Mouse (Mus musculus): ENCODE results near the gene Ccr4. TPM values are rescaled to one million over a fixed set of nuclear protein-coding genes. Genes with fewer than 3 reads are reported as not detected.
"Not testable (repeated sequence)": the region's sequence is repeated elsewhere in the genome, so short reads cannot be mapped to it uniquely, and the experiment has no call there.

Ccr4 gene
- total RNA-seq, 2 experiments from 2014 or later, result 0.07 TPM; not detected in 1

- ATAC-seq (ENCODE audit: poor library complexity, severe bottlenecking), result no peak
These were observed 20.4 kb upstream of the Ccr4 start for GRCm38 (mm10) chr9:114525073-114525633.

GRCm38 (mm10) chr9:114522501-114522900 is 17.8 kb upstream of the Ccr4 start:
- ATAC-seq (ENCODE audit: poor library complexity, severe bottlenecking), result no peak

- ATAC-seq (ENCODE audit: poor library complexity, severe bottlenecking), result no peak
These were observed 17.3 kb upstream of the Ccr4 start for GRCm38 (mm10) chr9:114522041-114522440.

DNA sequence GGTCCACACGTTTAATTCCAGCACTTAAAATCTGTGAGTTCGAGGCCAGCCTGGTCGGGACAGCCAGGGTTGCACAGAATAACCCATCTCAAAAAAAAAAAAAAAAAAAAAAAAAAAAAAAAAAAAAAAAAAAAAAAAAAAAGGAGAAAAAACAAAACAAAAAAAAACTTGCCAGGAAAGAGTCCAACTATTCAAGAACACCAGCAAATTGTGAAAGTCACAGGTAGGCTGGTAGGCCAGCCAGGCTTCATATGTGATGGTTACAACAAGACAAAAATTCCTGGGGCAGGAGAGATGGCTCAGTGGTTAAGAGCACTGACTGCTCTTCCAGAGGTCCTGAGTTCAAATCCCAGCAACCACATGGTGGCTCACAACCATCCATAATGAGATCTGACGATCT is 15.8 kb upstream of the Ccr4 start:
- ATAC-seq (ENCODE audit: poor library complexity, severe bottlenecking), result not testable (repeated sequence)

GRCm38 (mm10) chr9:114518812-114519477 is 14.2 kb upstream of the Ccr4 start:
- no peak for ATAC-seq (ENCODE audit: poor library complexity, severe bottlenecking)

GRCm38 (mm10) chr9:114517924-114518497 is 13.3 kb upstream of the Ccr4 start:
- ATAC-seq (ENCODE audit: poor library complexity, severe bottlenecking), result no peak

DNA sequence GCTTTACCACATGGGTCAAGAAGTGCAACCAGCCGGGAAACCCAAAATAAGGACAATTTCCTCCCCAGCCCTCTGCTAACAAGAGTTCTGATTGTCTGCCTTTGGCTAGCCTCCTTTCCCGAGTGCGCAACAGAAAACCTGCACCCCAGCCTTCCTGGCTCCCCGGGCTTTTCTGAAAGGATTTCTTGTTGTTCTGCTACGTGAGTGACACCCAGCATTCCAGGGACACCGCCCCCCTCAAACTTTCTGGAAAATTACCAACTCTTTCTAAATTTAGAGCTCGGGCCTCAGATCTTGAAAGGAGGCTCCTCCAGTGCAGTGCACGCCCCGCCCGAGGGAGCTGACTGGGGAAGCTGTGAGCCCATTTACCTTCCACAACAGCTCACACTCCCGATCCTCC is 10.6 kb upstream of the Ccr4 start, which contains the start of gene C130032M10Rik:
TSS of gene C130032M10Rik (plus strand) at position 334 of the 400 bp plus-strand sequence.
- no peak for ATAC-seq (ENCODE audit: poor library complexity, severe bottlenecking)

- ATAC-seq (ENCODE audit: poor library complexity, severe bottlenecking), result no peak
These were observed 8.1 kb upstream of the Ccr4 start for GRCm38 (mm10) chr9:114512831-114513230.

GRCm38 (mm10) chr9:114509785-114510184 is 5.1 kb upstream of the Ccr4 start:
- peak; percentile 44 for ATAC-seq (ENCODE audit: poor library complexity, severe bottlenecking)

GRCm38 (mm10) chr9:114507421-114507820 is 2.7 kb upstream of the Ccr4 start:
- peak; percentile 76 for ATAC-seq (ENCODE audit: poor library complexity, severe bottlenecking)

DNA sequence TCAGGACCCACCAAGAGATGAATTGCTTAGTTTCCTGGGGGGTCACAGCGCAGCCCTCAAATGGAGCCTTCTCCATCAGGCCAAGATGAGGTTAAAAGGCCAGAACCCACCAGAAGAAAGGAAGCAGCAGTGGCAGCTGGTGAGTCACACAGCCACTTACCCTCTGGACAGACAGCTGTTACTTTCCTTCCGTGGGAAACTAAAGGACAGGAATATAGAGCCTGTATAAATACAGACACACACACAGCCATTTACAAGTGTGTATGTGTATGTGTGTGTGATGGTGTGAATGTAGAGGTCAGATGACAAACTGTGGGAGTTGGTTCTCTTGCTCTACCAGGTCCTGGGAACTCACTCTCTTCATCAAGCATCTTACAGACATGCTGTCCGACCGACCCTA is 1.8 kb upstream of the Ccr4 start:
- ATAC-seq (ENCODE audit: poor library complexity, severe bottlenecking), result no peak

GRCm38 (mm10) chr9:114502711-114503427 is 1.8 kb downstream of the Ccr4 start:
- no peak for ATAC-seq (ENCODE audit: poor library complexity, severe bottlenecking)

- ATAC-seq (ENCODE audit: poor library complexity, severe bottlenecking), result no peak
These were observed 2.8 kb downstream of the Ccr4 start for GRCm38 (mm10) chr9:114501913-114502312.

DNA sequence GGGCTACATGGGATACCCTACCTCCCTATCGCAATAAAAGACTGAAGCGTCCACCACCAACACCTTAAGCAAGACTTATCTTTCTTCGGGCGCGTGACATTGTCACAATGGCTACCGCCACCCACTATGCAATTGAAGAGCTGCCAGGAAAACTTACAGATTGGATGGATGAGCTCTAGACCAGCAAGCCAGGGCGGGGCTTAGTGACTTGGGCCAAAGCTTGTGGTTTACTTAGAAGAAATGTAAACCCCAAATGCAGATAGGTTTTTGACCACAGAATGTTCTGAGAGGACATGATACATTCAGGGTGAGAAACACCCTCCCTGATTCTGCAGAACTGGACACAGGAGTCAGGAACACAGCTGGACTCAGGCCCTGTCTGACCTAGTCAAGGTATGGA is 3.6 kb downstream of the Ccr4 start:
- ATAC-seq (ENCODE audit: poor library complexity, severe bottlenecking), result peak; percentile 52

- ATAC-seq (ENCODE audit: poor library complexity, severe bottlenecking), result peak; percentile 45
These were observed 4.8 kb downstream of the Ccr4 start for GRCm38 (mm10) chr9:114499783-114500515.

DNA sequence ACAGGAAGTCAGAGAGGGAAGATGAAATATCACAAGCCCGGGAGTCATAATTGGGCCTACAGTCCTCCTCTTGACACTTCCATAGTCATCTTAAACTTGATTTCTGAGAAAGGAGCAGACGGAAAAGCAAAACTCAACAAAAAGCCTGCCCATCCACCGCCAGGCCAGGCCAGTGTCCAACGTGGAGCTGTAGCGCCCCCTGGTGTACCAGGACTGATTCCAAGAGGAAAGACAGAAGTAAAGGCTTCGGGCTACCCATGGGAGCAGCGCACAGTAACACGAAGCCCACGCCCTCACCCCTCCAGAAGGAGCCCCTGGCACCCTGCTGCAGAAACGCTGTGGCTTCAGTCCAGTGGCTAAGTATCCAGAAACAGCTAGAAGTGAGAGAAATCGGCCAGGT is 6.5 kb downstream of the Ccr4 start:
- peak; percentile 73 for ATAC-seq (ENCODE audit: poor library complexity, severe bottlenecking)

- ATAC-seq (ENCODE audit: poor library complexity, severe bottlenecking), result no peak
These were observed 8.2 kb downstream of the Ccr4 start for GRCm38 (mm10) chr9:114496469-114496868.

GRCm38 (mm10) chr9:114487481-114488258 is 17.0 kb downstream of the Ccr4 start:
- no peak for ATAC-seq (ENCODE audit: poor library complexity, severe bottlenecking)

DNA sequence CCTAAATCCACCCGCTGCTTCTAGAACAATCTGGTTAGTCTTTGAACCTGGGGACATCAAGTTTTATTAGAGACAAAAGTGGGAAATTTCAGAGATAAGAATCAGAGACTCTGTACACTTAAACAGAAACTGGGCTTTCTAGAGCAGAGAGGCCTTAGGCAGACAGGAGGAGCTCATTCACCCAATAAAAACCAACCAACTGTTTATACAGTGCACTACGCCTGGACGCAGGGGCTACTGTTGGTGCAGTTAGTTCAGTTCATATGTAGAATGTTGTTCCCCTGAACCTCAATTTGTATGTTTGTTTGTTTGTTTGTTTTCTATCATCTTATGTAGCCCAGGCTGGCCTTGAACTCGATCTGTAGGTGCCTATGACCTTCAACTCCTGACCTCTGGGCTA is 17.9 kb downstream of the Ccr4 start:
- ATAC-seq (ENCODE audit: poor library complexity, severe bottlenecking), result no peak

- no peak for ATAC-seq (ENCODE audit: poor library complexity, severe bottlenecking)
These were observed 19.9 kb downstream of the Ccr4 start for GRCm38 (mm10) chr9:114484771-114485170.

Measured in megakaryocyte, adult 5-6 weeks (primary cell).